Mouse (Mus musculus): ENCODE data around the gene Chchd1.

The Chchd1 gene

GRCm38 (mm10) chr14:20729871-20730270 lies 27.1 kb downstream of the Chchd1 start:
- no peak for DNase-seq

DNA sequence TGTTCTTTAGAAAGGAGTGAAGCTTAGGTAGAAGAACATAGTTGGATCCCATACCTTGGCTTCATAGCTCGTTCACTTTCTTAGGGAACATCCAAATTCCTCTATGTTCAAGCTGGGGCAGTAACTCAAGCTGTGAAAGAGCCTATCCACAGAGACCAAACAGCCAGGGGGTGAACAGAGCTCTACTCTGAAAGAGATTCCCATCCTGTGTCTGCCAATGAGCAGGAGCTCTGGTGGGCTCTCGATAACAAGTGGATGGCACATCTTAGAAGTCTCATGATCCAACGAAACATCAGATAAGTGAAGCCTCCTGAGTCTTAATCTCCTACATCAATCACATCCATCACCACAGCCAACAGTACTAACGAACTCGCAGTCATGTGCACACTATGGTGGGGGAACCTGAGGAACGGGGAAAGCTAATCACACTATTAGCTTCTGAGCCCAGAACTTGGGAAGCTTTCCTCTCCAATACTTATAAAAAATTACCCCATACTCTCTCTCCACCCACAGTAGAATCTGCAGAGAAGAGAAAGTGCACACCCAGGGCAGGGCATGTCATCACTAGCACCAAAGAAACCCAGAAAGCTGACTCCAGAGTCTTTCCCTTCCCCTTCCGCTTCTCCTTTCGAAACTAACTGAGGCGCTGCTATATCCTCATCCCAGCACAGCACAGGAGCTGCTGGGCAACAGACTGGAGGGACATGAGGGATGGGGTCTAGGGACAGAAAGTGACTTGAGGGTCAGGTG lies 28.2 kb downstream of the Chchd1 start:
- no peak for DNase-seq

GRCm38 (mm10) chr14:20733041-20733951 lies 30.5 kb downstream of the Chchd1 start:
- DNase-seq, result peak in 1 of 2 experiments; percentile 27

- DNase-seq, result peak; percentile 89 to 94
Observed at GRCm38 (mm10) chr14:20733952-20734774, 31.4 kb downstream of the Chchd1 start, which contains the start of gene Ndst2. Ndst2 (minus strand) TSS chr14:20734562.

- no peak for DNase-seq
Observed at GRCm38 (mm10) chr14:20735052-20735451, 32.2 kb downstream of the Chchd1 start.

- no peak for DNase-seq
Observed at GRCm38 (mm10) chr14:20735892-20736390, 33.1 kb downstream of the Chchd1 start.

DNA sequence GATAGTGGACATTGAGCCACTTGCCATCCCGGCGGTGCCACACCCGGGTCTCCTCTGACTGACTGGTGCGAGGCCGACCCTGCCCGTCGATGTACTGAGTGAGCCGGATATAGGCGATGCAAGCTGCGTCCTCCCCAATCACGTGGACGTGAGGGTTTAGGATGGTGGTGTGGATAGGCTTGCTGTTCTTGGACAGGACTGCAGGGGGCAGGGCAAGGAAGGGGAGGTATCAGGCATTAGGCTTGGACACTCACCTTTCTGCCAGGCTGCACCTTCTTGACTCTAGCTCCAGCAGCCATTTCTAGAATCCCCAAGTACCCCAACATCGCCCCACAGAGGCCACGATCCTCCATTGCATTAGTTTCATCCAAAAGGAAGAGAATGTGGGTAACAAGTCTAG lies 34.5 kb downstream of the Chchd1 start:
- peak; percentile 73 to 84 for DNase-seq

DNA sequence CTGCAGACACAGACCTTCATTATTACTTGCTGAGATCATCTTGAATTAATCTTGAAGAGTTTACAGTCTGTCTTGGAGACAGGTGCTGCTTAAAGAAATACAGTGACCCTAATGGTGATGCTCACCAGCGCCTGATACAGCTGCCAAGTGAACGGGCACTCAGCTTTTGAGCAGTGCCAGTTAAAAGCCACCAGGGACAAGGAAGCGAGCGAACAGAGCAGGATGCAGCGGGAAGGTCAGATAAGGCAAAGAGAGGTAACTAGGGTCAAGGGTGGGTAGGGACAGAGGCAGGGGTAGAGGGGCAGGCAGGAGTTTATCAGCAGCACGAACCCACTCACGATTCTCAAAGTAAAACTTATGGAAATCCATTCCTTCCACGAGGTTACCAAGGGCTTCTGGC lies 35.7 kb downstream of the Chchd1 start:
- DNase-seq, result no peak

GRCm38 (mm10) chr14:20741301-20741700 lies 38.5 kb downstream of the Chchd1 start:
- peak in 1 of 2 experiments; percentile 28 for DNase-seq

DNA sequence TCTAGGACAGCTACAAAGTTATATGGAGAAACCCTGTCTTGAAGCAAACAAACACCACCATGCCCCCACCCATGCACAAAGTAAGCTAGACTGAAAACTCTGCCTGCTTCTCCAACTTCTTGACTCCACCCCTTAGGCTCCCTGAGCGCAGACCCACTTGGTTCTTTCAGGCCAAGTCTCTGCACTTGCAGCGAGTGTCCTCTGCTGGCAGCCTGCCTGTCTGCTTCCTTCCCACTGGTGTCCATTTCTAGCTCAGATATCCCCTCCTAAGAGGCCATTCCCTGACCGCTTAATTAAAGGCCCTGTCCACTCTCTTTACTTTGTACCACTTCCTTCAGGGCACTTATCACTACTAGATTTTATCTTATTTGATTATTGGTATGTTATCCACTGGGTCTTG lies 40.8 kb downstream of the Chchd1 start:
- peak; percentile 42 to 73 for DNase-seq

DNA sequence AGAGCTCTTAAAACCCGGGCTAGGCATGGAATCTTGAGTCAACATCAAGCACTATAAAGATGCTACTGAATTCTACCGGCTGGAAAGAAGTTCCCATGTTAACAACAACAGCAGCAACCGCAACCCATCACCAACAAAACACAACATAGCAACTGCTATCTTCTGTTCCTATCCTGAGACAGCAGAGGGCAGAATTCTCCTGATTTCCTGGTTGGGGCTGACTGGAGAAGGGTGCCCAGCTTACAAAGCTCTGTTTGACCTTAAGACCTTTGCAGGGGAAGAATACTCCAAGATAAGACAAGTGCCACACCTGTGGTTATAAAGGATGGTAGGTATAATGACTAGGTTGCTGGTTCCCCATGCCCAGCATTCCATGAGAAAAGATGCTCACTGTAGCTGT lies 44.1 kb downstream of the Chchd1 start:
- no peak for DNase-seq

DNA sequence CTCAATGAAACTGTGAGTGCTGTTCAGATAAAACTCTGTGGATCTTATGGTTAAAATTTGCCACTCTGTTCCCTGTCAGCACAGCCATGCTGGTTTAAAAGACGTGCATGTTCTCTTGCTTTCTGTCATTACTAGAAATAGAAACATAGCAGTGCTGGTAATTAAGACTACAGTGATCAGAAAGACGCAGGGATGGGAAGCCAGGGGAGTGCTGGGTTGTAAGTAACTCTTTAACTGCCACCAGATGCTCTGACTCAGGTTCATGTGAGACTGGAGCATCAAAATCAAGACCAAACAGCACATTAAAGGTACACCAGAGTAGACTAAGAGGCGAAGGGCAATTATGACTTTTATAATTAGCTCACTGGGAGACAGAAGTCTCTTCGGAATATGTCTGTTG lies 45.6 kb downstream of the Chchd1 start:
- no peak for DNase-seq

DNA sequence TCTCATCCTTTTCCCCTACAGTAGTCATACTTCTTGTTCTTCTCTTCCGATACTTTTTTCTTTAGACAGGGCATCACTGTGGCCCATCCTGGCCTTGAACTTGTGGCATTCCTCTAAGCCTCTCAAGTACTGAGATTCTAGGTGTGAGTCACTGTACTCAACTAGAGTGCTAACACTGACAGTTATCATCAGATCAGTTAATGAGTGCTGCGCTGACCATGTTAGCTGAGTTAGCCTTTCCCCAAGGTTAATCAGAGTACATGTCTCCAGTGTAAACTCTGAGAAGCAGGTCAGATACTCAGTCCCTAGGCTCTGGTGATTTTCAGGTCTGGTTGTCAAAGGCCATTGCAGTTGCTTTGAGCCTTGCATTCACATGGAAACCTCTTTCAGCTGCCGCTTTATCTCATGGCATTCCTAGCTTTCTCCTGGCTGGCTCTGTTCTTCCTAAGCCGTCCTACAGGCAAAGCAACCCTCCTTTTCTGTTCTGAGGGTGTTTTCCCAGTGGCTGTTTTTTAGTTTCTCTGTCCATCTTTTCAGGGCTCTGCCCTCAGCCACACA lies 46.8 kb downstream of the Chchd1 start:
- no peak for DNase-seq

- DNase-seq, result no peak
Observed at GRCm38 (mm10) chr14:20750503-20750902, 47.7 kb downstream of the Chchd1 start.

- DNase-seq, result no peak
Observed at GRCm38 (mm10) chr14:20753792-20754191, 51.0 kb downstream of the Chchd1 start.

All from kidney, postnatal 36 days (tissue).